Mouse (Mus musculus) myocyte (in vitro differentiated cells): ENCODE measurements around the gene Pde4a.

Experiments used
- CEBPB ChIP-seq: IDR thresholded peaks from 2 replicates; pipeline ENCODE4 v1.6.1; 2011; ENCODE audit warnings: mild to moderate bottlenecking, moderate library complexity; ENCODE audit not compliant: poor library complexity, insufficient read depth, severe bottlenecking
- POLR2AphosphoS2 ChIP-seq: IDR thresholded peaks from one replicate; pipeline ENCODE4 v1.6.1; 2011; ENCODE audit warnings: low read depth, control low read depth; ENCODE audit not compliant: insufficient read length
- TCF12 ChIP-seq: IDR thresholded peaks from one replicate; pipeline ENCODE4 v1.6.1; 2011; ENCODE audit warnings: mild to moderate bottlenecking, control low read depth; ENCODE audit not compliant: poor library complexity, insufficient read depth, severe bottlenecking

- no peak for TF ChIP-seq TCF12
- no peak for TF ChIP-seq POLR2AphosphoS2
- 0 out of 2 replicates have a peak, but pooled peaks have one; percentile 16 for TF ChIP-seq CEBPB
These were observed 28.3 kb downstream of the Pde4a start for GRCm38 (mm10) chr9:21193786-21194185.
